In genomic region chr1:180841561-180842300, GRCm38 (mm10) we compare ENCODE assay signal across 36 mouse cellular contexts. TPM values are rescaled to one million over a fixed set of nuclear protein-coding genes. Genes with fewer than 3 reads are reported as not detected.
A peak's percentile ranks its signal among the peaks of the same experiment; 100 is the strongest.
DNase-seq lines count a peak whose midpoint lies in the region; TF ChIP-seq lines count a peak whose summit lies in the region.
"Had no signal": no experiment of that assay in that cellular context is flagged by ENCODE, and none has a peak within 500 bp of the region (broad histone marks: within the 10 kb centered on the region; RNA-seq: fewer than 3 reads in every experiment).

No protein-coding gene starts in this region.

- TF ChIP-seq EP300 in CH12.LX (IDR thresholded peaks at IDR 0.05; ENCODE audit: low read length), result no peak

- 0 out of 2 replicates have a peak overlapping the region, but pooled peaks have one; percentile 15 for H3K9ac ChIP-seq in CH12.LX (ENCODE audit: insufficient read depth, low read depth)
- H3K9ac ChIP-seq: embryonic facial prominence, embryonic 12.5 days; forebrain, embryonic 15.5 days; heart, embryonic 13.5 days; hindbrain, embryonic 15.5 days; kidney, embryonic 15.5 days; liver, embryonic 12.5 days; midbrain, embryonic 12.5 days; neural tube, embryonic 13.5 days had no signal

- DNase-seq in A20 (ENCODE audit: low read depth, low spot score) (peak; percentile 52), CH12.LX (ENCODE audit: extremely low read depth) (peak; percentile 90)
- DNase-seq in adrenal gland, postnatal 10 days, result peak; percentile 58
- DNase-seq in retina, postnatal 1 day, result peak; percentile 67
- no peak for DNase-seq in frontal cortex, postnatal 36 days (ENCODE audit: low spot score in 2 of 2)
- no peak for DNase-seq in thymus, postnatal 14 days
- no peak for DNase-seq in spleen, adult 18-20 months
- DNase-seq: cerebellum, adult 11-12 months; cerebellum, postnatal 10 days; gastrocnemius, adult 2 months; gastrocnemius, postnatal 36 days; heart, adult 2 months; heart, postnatal 14 days; kidney, adult 11 months; kidney, postnatal 36 days; left cerebral cortex, postnatal 4 days; lung, adult 18-20 months; lung, postnatal 4 days; right cerebral cortex, postnatal 4 days had no signal

- H3K4me2 ChIP-seq in CH12.LX (ENCODE audit: insufficient read depth, low read depth, poor library complexity, severe bottlenecking), result peak overlapping the region; percentile 23
- H3K4me2 ChIP-seq: embryonic facial prominence, embryonic 12.5 days; forebrain, embryonic 15.5 days; heart, embryonic 13.5 days; hindbrain, embryonic 15.5 days; kidney, embryonic 15.5 days; liver, embryonic 12.5 days; midbrain, embryonic 12.5 days; neural tube, embryonic 13.5 days had no signal

- no peak for TF ChIP-seq CTCF in CH12.LX (conservative IDR thresholded peaks at IDR 0.05 in 1 of 2, IDR thresholded peaks at IDR 0.05 in 1 of 2; ENCODE audit: low read depth in 2 of 2, low read length in 2 of 2)

- no peak overlapping the region for H3K27ac ChIP-seq in CH12.LX (ENCODE audit: insufficient read depth, low read depth)
- H3K27ac ChIP-seq: embryonic facial prominence, embryonic 12.5 days; forebrain, embryonic 10.5 days; forebrain, embryonic 15.5 days; gastrocnemius, adult 2 months; heart, adult 2 months; heart, embryonic 13.5 days; hindbrain, embryonic 10.5 days; hindbrain, embryonic 15.5 days; kidney, embryonic 15.5 days; layer of hippocampus, adult 2 months; left cerebral cortex, adult 2 months; liver, embryonic 12.5 days; midbrain, embryonic 12.5 days; neural tube, embryonic 13.5 days had no signal

- peak overlapping the region; percentile 27 to 40 (median 36) for H3K4me3 ChIP-seq in CH12.LX (replicated peaks in 1 of 3; ENCODE audit: low read depth in 2 of 3, low read length in 2 of 3, poor library complexity in 1 of 3)
- H3K4me3 ChIP-seq: embryonic facial prominence, embryonic 12.5 days; forebrain, embryonic 10.5 days; forebrain, embryonic 15.5 days; gastrocnemius, adult 2 months; heart, adult 2 months; heart, embryonic 13.5 days; hindbrain, embryonic 10.5 days; hindbrain, embryonic 15.5 days; kidney, embryonic 15.5 days; layer of hippocampus, adult 2 months; left cerebral cortex, adult 2 months; liver, embryonic 12.5 days; megakaryocyte, embryonic 14.5 days; midbrain, embryonic 12.5 days; neural tube, embryonic 13.5 days had no signal

- H3K27me3 ChIP-seq in CH12.LX (replicated peaks), result no peaks in the 10 kb centered on the region
- H3K27me3 ChIP-seq: embryonic facial prominence, embryonic 12.5 days; forebrain, embryonic 15.5 days; heart, embryonic 13.5 days; hindbrain, embryonic 15.5 days; kidney, embryonic 15.5 days; liver, embryonic 12.5 days; megakaryocyte, embryonic 14.5 days; midbrain, embryonic 12.5 days; neural tube, embryonic 13.5 days had no signal

- H3K9me3 ChIP-seq in CH12.LX (replicated peaks; ENCODE audit: low read length), result no peaks in the 10 kb centered on the region
- H3K9me3 ChIP-seq: embryonic facial prominence, embryonic 12.5 days; forebrain, embryonic 10.5 days; forebrain, embryonic 15.5 days; G1E; heart, embryonic 13.5 days; hindbrain, embryonic 10.5 days; hindbrain, embryonic 15.5 days; kidney, embryonic 15.5 days; liver, embryonic 12.5 days; megakaryocyte, embryonic 14.5 days; midbrain, embryonic 12.5 days; neural tube, embryonic 13.5 days had no signal

- no peak for TF ChIP-seq RAD21 in CH12.LX (IDR thresholded peaks at IDR 0.05; ENCODE audit: low read depth, low read length)

- H3K79me2 ChIP-seq in CH12.LX (replicated peaks; ENCODE audit: control insufficient read depth, extremely low read depth, insufficient read depth, poor library complexity, severe bottlenecking), result no peaks in the 10 kb centered on the region

- no peaks in the 10 kb centered on the region for H3K36me3 ChIP-seq in CH12.LX (replicated peaks in 1 of 2; ENCODE audit: control insufficient read depth in 1 of 2, insufficient read depth in 1 of 2, low read length in 1 of 2)
- H3K36me3 ChIP-seq: embryonic facial prominence, embryonic 12.5 days; forebrain, embryonic 10.5 days; forebrain, embryonic 15.5 days; G1E; heart, embryonic 13.5 days; hindbrain, embryonic 10.5 days; hindbrain, embryonic 15.5 days; kidney, embryonic 15.5 days; liver, embryonic 12.5 days; midbrain, embryonic 12.5 days; neural tube, embryonic 13.5 days had no signal

- peaks cover 6 to 18% of the 10 kb centered on the region in 2 experiments; a peak in 3 of 4 replicates for H3K4me1 ChIP-seq in CH12.LX (ENCODE audit: control insufficient read depth in 1 of 2, insufficient read depth in 2 of 2)
- H3K4me1 ChIP-seq: embryonic facial prominence, embryonic 12.5 days; forebrain, embryonic 15.5 days; heart, embryonic 13.5 days; hindbrain, embryonic 10.5 days; hindbrain, embryonic 15.5 days; midbrain, embryonic 12.5 days; neural tube, embryonic 13.5 days had no signal

- dilution Hi-C loops in CH12.LX (cut with MboI; ENCODE audit: extremely low pct_ligation_motif_present, extremely low pct_unique_long_range_greater_than_20kb, low sequenced_read_pairs), result no loop called here

- in situ Hi-C loops in CH12.LX (cut with MboI; ENCODE audit: low pct_ligation_motif_present, low pct_unique_long_range_greater_than_20kb, low sequenced_read_pairs), result no loop called here

- TF ChIP-seq POLR2A in CH12.LX (IDR thresholded peaks at IDR 0.05; ENCODE audit: low read depth, low read length), result peak; percentile 59

TF ChIP-seq in CH12.LX, 34 proteins besides CTCF, POLR2A, EP300 and RAD21:
- TF ChIP-seq GABPA (IDR thresholded peaks at IDR 0.05; ENCODE audit: insufficient replicate concordance, low read depth, low read length) (no peak), IRF4 (IDR thresholded peaks at IDR 0.05; ENCODE audit: low read depth, low read length) (peak; percentile 22; the same call in 1 of the 2 replicates), ELF1 (IDR thresholded peaks at IDR 0.05; ENCODE audit: low read depth, low read length) (peak; percentile 49; the same call in 1 of the 2 replicates), HCFC1 (IDR thresholded peaks at IDR 0.05; ENCODE audit: low read depth, low read length) (peak; percentile 52), CHD1 (IDR thresholded peaks at IDR 0.05; ENCODE audit: low read depth, low read length) (no peak), E2F4 (IDR thresholded peaks at IDR 0.05; ENCODE audit: insufficient replicate concordance, low read depth, low read length) (no peak), TCF12 (IDR thresholded peaks at IDR 0.05; ENCODE audit: low read depth, low read length) (peak; percentile 78; the same call in 1 of the 2 replicates), ETS1 (conservative IDR thresholded peaks at IDR 0.05; ENCODE audit: low read depth, low read length) (peak; percentile 98), SIN3A (IDR thresholded peaks at IDR 0.05; ENCODE audit: low read length) (0 out of 2 replicates have a peak, but pooled peaks have one; percentile 55), TBP (conservative IDR thresholded peaks at IDR 0.05; ENCODE audit: low read depth, low read length) (peak; percentile 55; the same call in 1 of the 2 replicates), USF1 (IDR thresholded peaks at IDR 0.05; ENCODE audit: low read depth, low read length) (peak; percentile 93), USF2 (conservative IDR thresholded peaks at IDR 0.05; ENCODE audit: low read depth, low read length) (peak; percentile 91), MYC (IDR thresholded peaks at IDR 0.05; ENCODE audit: low read depth, low read length) (peak; percentile 36; the same call in 1 of the 2 replicates), BHLHE40 (IDR thresholded peaks at IDR 0.05; ENCODE audit: low read depth, low read length) (peak; percentile 98), MAZ (IDR thresholded peaks at IDR 0.05; ENCODE audit: low read depth, low read length) (no peak), KAT2A (IDR thresholded peaks at IDR 0.05; ENCODE audit: insufficient replicate concordance, low read length) (no peak), JUN (IDR thresholded peaks at IDR 0.05; ENCODE audit: insufficient read depth, low read depth, low read length) (no peak), MAX (IDR thresholded peaks at IDR 0.05; ENCODE audit: low read length) (peak; percentile 77), NRF1 (IDR thresholded peaks at IDR 0.05; ENCODE audit: low read depth, low read length) (peak; percentile 43; the same call in 1 of the 2 replicates), MXI1 (IDR thresholded peaks at IDR 0.05; ENCODE audit: low read depth, low read length) (no peak)

RNA-seq across cellular contexts. Expression of gene Sde2, which starts 9.2 kb away (rescaled TPM):
- total RNA-seq in CH12.LX (2012; rRNA removed) (24.7 and 26.3 TPM in 2 replicates), CH12.LX (2014; rRNA removed) (25.1 and 28.0 TPM in 2 replicates)
- polyA plus RNA-seq in CH12.LX (2012; ENCODE audit: insufficient read length, low read depth), result 33.2 and 34.6 TPM in 2 replicates
- total RNA-seq in adrenal gland, postnatal 10 days (2021), result 10 to 100 TPM; 21.7 to 22.6 TPM

RNA-seq across cellular contexts. Expression of gene H3f3a, which starts 28.0 kb away (rescaled TPM):
- 571 and 590 TPM in 2 replicates for total RNA-seq in CH12.LX (2012; rRNA removed)
- total RNA-seq in CH12.LX (2014; rRNA removed), result 1,420 and 1,540 TPM in 2 replicates
- 629 and 715 TPM in 2 replicates for polyA plus RNA-seq in CH12.LX (2012; ENCODE audit: insufficient read length, low read depth)
- 100 to 1,000 TPM; 809 to 834 TPM for total RNA-seq in adrenal gland, postnatal 10 days (2021)

RNA-seq across cellular contexts. Expression of gene Lefty2, which starts 51.2 kb away (rescaled TPM):
- total RNA-seq in CH12.LX (2012; rRNA removed) (not detected in 2 replicates), CH12.LX (2014; rRNA removed) (not detected in 2 replicates)
- polyA plus RNA-seq in CH12.LX (2012; ENCODE audit: insufficient read length, low read depth), result not detected in 2 replicates
- under 1 TPM; 0.48 to 1.00 TPM for total RNA-seq in adrenal gland, postnatal 10 days (2021)
- total RNA-seq: gastrocnemius, adult 2 months; gastrocnemius, postnatal 36 days; heart, adult 2 months had no signal
- polyA plus RNA-seq: C2C12; forebrain, embryonic 10.5 days; G1E; inflammation-experienced regulatory T-cells, adult 6 months; liver, embryonic 12.5 days; midbrain, embryonic 12.5 days; neural tube, embryonic 13.5 days; stomach, embryonic 14.5 days had no signal

Comparison
In these comparisons a context has a peak if more than half of its experiments do, and no peak if none do; other contexts are left out.
1. DNase-seq: peak in A20 (single experiment), CH12.LX (single experiment), adrenal gland, postnatal 10 days (single experiment) and retina, postnatal 1 day (single experiment); none in frontal cortex, postnatal 36 days (0 of 2), thymus, postnatal 14 days (single experiment) and spleen, adult 18-20 months (0 of 2).